Mouse (Mus musculus): ENCODE measurements around the gene Prkag3. TPM values are rescaled to one million over a fixed set of nuclear protein-coding genes. Genes with fewer than 3 reads are reported as not detected.

Gene Prkag3
- polyA plus RNA-seq, 1 experiment from 2014 or later, result 0.35 TPM

- H3K9ac ChIP-seq, result no peak overlapping the region
- H3K9me3 ChIP-seq, result no peaks in the 10 kb centered on the region
- peaks cover 29% of the 10 kb centered on the region for H3K4me1 ChIP-seq
- H3K27me3 ChIP-seq, result 0 out of 2 replicates have a peak, but pooled peaks cover 7% of the 10 kb centered on the region
- H3K4me2 ChIP-seq, result no peak overlapping the region
- no peak overlapping the region for H3K4me3 ChIP-seq
- 80% methylated on average over 4 of the region's 4 CpGs for WGBS
- no peak overlapping the region for H3K27ac ChIP-seq
- no peak for ATAC-seq (ENCODE audit: insufficient number of reproducible peaks, insufficient read depth, low FRiP score, low TSS enrichment, low read depth)
- no peaks in the 10 kb centered on the region for H3K36me3 ChIP-seq
These were observed 37.0 kb downstream of the Prkag3 start for GRCm38 (mm10) chr1:74712046-74712445.

GRCm38 (mm10) chr1:74709566-74709965, 39.5 kb downstream of the Prkag3 start:
- H3K9ac ChIP-seq, result no peak overlapping the region
- H3K36me3 ChIP-seq, result no peaks in the 10 kb centered on the region
- no peaks in the 10 kb centered on the region for H3K9me3 ChIP-seq
- H3K27ac ChIP-seq, result no peak overlapping the region
- H3K4me2 ChIP-seq, result no peak overlapping the region
- 0 out of 2 replicates have a peak, but pooled peaks cover 7% of the 10 kb centered on the region for H3K27me3 ChIP-seq
- 38% methylated on average over 6 of the region's 6 CpGs for WGBS
- no peak for ATAC-seq (ENCODE audit: insufficient number of reproducible peaks, insufficient read depth, low FRiP score, low TSS enrichment, low read depth)
- H3K4me1 ChIP-seq, result peaks cover 22% of the 10 kb centered on the region
- H3K4me3 ChIP-seq, result no peak overlapping the region

GRCm38 (mm10) chr1:74705016-74705415, 44.0 kb downstream of the Prkag3 start:
- H3K27ac ChIP-seq, result no peak overlapping the region
- no peak overlapping the region for H3K4me2 ChIP-seq
- H3K27me3 ChIP-seq, result no peaks in the 10 kb centered on the region
- H3K9ac ChIP-seq, result no peak overlapping the region
- no peak for ATAC-seq (ENCODE audit: insufficient number of reproducible peaks, insufficient read depth, low FRiP score, low TSS enrichment, low read depth)
- WGBS, result 77% methylated on average over 5 of the region's 5 CpGs
- no peaks in the 10 kb centered on the region for H3K4me1 ChIP-seq
- H3K4me3 ChIP-seq, result no peak overlapping the region
- H3K36me3 ChIP-seq, result peaks cover 15% of the 10 kb centered on the region
- no peaks in the 10 kb centered on the region for H3K9me3 ChIP-seq

GRCm38 (mm10) chr1:74704156-74704555, 44.9 kb downstream of the Prkag3 start:
- H3K9ac ChIP-seq, result no peak overlapping the region
- peaks cover 22% of the 10 kb centered on the region for H3K36me3 ChIP-seq
- H3K27ac ChIP-seq, result no peak overlapping the region
- no peak for ATAC-seq (ENCODE audit: insufficient number of reproducible peaks, insufficient read depth, low FRiP score, low TSS enrichment, low read depth)
- 79% methylated on average over 3 of the region's 3 CpGs for WGBS
- no peaks in the 10 kb centered on the region for H3K27me3 ChIP-seq
- no peaks in the 10 kb centered on the region for H3K9me3 ChIP-seq
- H3K4me1 ChIP-seq, result no peaks in the 10 kb centered on the region
- no peak overlapping the region for H3K4me2 ChIP-seq
- H3K4me3 ChIP-seq, result no peak overlapping the region

GRCm38 (mm10) chr1:74702142-74702553, 46.9 kb downstream of the Prkag3 start:
- H3K4me1 ChIP-seq, result no peaks in the 10 kb centered on the region
- WGBS, result 91% methylated on average over 6 of the region's 6 CpGs
- H3K27me3 ChIP-seq, result no peaks in the 10 kb centered on the region
- H3K9me3 ChIP-seq, result no peaks in the 10 kb centered on the region
- no peak overlapping the region for H3K4me3 ChIP-seq
- H3K27ac ChIP-seq, result no peak overlapping the region
- H3K9ac ChIP-seq, result no peak overlapping the region
- peaks cover 42% of the 10 kb centered on the region for H3K36me3 ChIP-seq
- H3K4me2 ChIP-seq, result no peak overlapping the region
- no peak for ATAC-seq (ENCODE audit: insufficient number of reproducible peaks, insufficient read depth, low FRiP score, low TSS enrichment, low read depth)

- Histone ChIP-seq H3K9me3 (no peaks in the 10 kb centered on the region), H3K36me3 (peaks cover 74% of the 10 kb centered on the region), H3K4me2 (no peak overlapping the region), H3K9ac (no peak overlapping the region), H3K27me3 (no peaks in the 10 kb centered on the region), H3K27ac (no peak overlapping the region), H3K4me1 (no peaks in the 10 kb centered on the region), H3K4me3 (no peak overlapping the region)
- 89% methylated on average over 1 of the region's 1 CpGs for WGBS
- no peak for ATAC-seq (ENCODE audit: insufficient number of reproducible peaks, insufficient read depth, low FRiP score, low TSS enrichment, low read depth)
These were observed 50.2 kb downstream of the Prkag3 start for GRCm38 (mm10) chr1:74698791-74699190.

GRCm38 (mm10) chr1:74698353-74698752, 50.7 kb downstream of the Prkag3 start:
- 96% methylated on average over 1 of the region's 1 CpGs for WGBS
- H3K27me3 ChIP-seq, result no peaks in the 10 kb centered on the region
- H3K4me2 ChIP-seq, result no peak overlapping the region
- H3K9me3 ChIP-seq, result no peaks in the 10 kb centered on the region
- H3K4me3 ChIP-seq, result no peak overlapping the region
- H3K9ac ChIP-seq, result no peak overlapping the region
- H3K36me3 ChIP-seq, result peaks cover 76% of the 10 kb centered on the region
- no peaks in the 10 kb centered on the region for H3K4me1 ChIP-seq
- no peak for ATAC-seq (ENCODE audit: insufficient number of reproducible peaks, insufficient read depth, low FRiP score, low TSS enrichment, low read depth)
- H3K27ac ChIP-seq, result no peak overlapping the region

- Histone ChIP-seq H3K36me3 (peaks cover 78% of the 10 kb centered on the region), H3K9me3 (no peaks in the 10 kb centered on the region), H3K27ac (no peak overlapping the region), H3K4me3 (no peak overlapping the region), H3K4me2 (no peak overlapping the region), H3K27me3 (no peaks in the 10 kb centered on the region), H3K9ac (no peak overlapping the region), H3K4me1 (no peaks in the 10 kb centered on the region)
- WGBS, result 95% methylated on average over 6 of the region's 6 CpGs
- no peak for ATAC-seq (ENCODE audit: insufficient number of reproducible peaks, insufficient read depth, low FRiP score, low TSS enrichment, low read depth)
These were observed 51.6 kb downstream of the Prkag3 start for GRCm38 (mm10) chr1:74697416-74697815.

- Histone ChIP-seq H3K4me3 (no peak overlapping the region), H3K27ac (no peak overlapping the region), H3K9ac (no peak overlapping the region), H3K36me3 (peaks cover 86% of the 10 kb centered on the region), H3K4me1 (no peaks in the 10 kb centered on the region), H3K9me3 (no peaks in the 10 kb centered on the region), H3K4me2 (no peak overlapping the region), H3K27me3 (no peaks in the 10 kb centered on the region)
- ATAC-seq (ENCODE audit: insufficient number of reproducible peaks, insufficient read depth, low FRiP score, low TSS enrichment, low read depth), result no peak
- WGBS, result 96% methylated on average over 4 of the region's 4 CpGs
These were observed 53.2 kb downstream of the Prkag3 start for GRCm38 (mm10) chr1:74695836-74696235.

- Histone ChIP-seq H3K4me1 (no peaks in the 10 kb centered on the region), H3K4me3 (no peak overlapping the region), H3K9me3 (no peaks in the 10 kb centered on the region), H3K27ac (no peak overlapping the region), H3K4me2 (no peak overlapping the region), H3K9ac (no peak overlapping the region), H3K36me3 (peaks cover 88% of the 10 kb centered on the region), H3K27me3 (no peaks in the 10 kb centered on the region)
- ATAC-seq (ENCODE audit: insufficient number of reproducible peaks, insufficient read depth, low FRiP score, low TSS enrichment, low read depth), result no peak
- 96% methylated on average over 8 of the region's 8 CpGs for WGBS
These were observed 55.0 kb downstream of the Prkag3 start for GRCm38 (mm10) chr1:74693891-74694583.
